Mouse (Mus musculus): ENCODE results near the gene Stat2.
"Not testable (repeated sequence)": the region's sequence is repeated elsewhere in the genome, so short reads cannot be mapped to it uniquely, and the experiment has no call there.

Stat2 gene

GRCm38 (mm10) chr10:128256328-128256727 lies 14.0 kb upstream of the Stat2 start:
- no peak for DNase-seq (ENCODE audit: extremely low read depth, low read depth, low spot score)

- no peak for DNase-seq (ENCODE audit: extremely low read depth, low read depth, low spot score)
These were observed 11.4 kb upstream of the Stat2 start for GRCm38 (mm10) chr10:128258953-128259352.

GRCm38 (mm10) chr10:128259946-128260345 lies 10.4 kb upstream of the Stat2 start:
- no peak for DNase-seq (ENCODE audit: extremely low read depth, low read depth, low spot score)

- not testable (repeated sequence) for DNase-seq (ENCODE audit: extremely low read depth, low read depth, low spot score)
These were observed 10.0 kb upstream of the Stat2 start for GRCm38 (mm10) chr10:128260376-128260775.

- DNase-seq (ENCODE audit: extremely low read depth, low read depth, low spot score) = no peak
These were observed 8.1 kb upstream of the Stat2 start for GRCm38 (mm10) chr10:128262300-128262699.

GRCm38 (mm10) chr10:128263393-128264310 lies 6.7 kb upstream of the Stat2 start:
- DNase-seq (ENCODE audit: extremely low read depth, low read depth, low spot score) = no peak

GRCm38 (mm10) chr10:128268371-128268770 lies 2.0 kb upstream of the Stat2 start, which contains the start of gene Apof:
Gene Apof (plus strand): TSS chr10:128268671.
- DNase-seq (ENCODE audit: extremely low read depth, low read depth, low spot score) = no peak

- DNase-seq (ENCODE audit: extremely low read depth, low read depth, low spot score) = no peak
These were observed 1.0 kb upstream of the Stat2 start for GRCm38 (mm10) chr10:128269206-128269910.

GRCm38 (mm10) chr10:128270866-128271265 lies 507 bp downstream of the Stat2 start:
- DNase-seq (ENCODE audit: extremely low read depth, low read depth, low spot score) = no peak

GRCm38 (mm10) chr10:128271883-128272282 lies 1.5 kb downstream of the Stat2 start:
- DNase-seq (ENCODE audit: extremely low read depth, low read depth, low spot score) = no peak

GRCm38 (mm10) chr10:128272819-128273439 lies 2.6 kb downstream of the Stat2 start:
- not testable (repeated sequence) for DNase-seq (ENCODE audit: extremely low read depth, low read depth, low spot score)

GRCm38 (mm10) chr10:128275374-128275773 lies 5.0 kb downstream of the Stat2 start:
- DNase-seq (ENCODE audit: extremely low read depth, low read depth, low spot score) = not testable (repeated sequence)

GRCm38 (mm10) chr10:128278158-128278557 lies 7.8 kb downstream of the Stat2 start:
- no peak for DNase-seq (ENCODE audit: extremely low read depth, low read depth, low spot score)

GRCm38 (mm10) chr10:128280943-128281342 lies 10.6 kb downstream of the Stat2 start:
- no peak for DNase-seq (ENCODE audit: extremely low read depth, low read depth, low spot score)

- no peak for DNase-seq (ENCODE audit: extremely low read depth, low read depth, low spot score)
These were observed 11.3 kb downstream of the Stat2 start for GRCm38 (mm10) chr10:128281682-128282081.

- DNase-seq (ENCODE audit: extremely low read depth, low read depth, low spot score) = no peak
These were observed 12.6 kb downstream of the Stat2 start for GRCm38 (mm10) chr10:128282886-128283450.

- DNase-seq (ENCODE audit: extremely low read depth, low read depth, low spot score) = no peak
These were observed 13.5 kb downstream of the Stat2 start for GRCm38 (mm10) chr10:128283604-128284579.

GRCm38 (mm10) chr10:128290594-128290993 lies 20.2 kb downstream of the Stat2 start:
- peak; percentile 23 for DNase-seq (ENCODE audit: extremely low read depth, low read depth, low spot score)

GRCm38 (mm10) chr10:128296370-128297090 lies 26.2 kb downstream of the Stat2 start:
- no peak for DNase-seq (ENCODE audit: extremely low read depth, low read depth, low spot score)
